Mouse (Mus musculus) brain, embryonic 14.5 days (tissue): Measurements from ENCODE around the gene Dcn. TPM values are rescaled to one million over a fixed set of nuclear protein-coding genes. Genes with fewer than 3 reads are reported as not detected.
A peak's percentile ranks its signal among the peaks of the same experiment; 100 is the strongest.

Experiments used
- DNase-seq: peaks from one replicate; pipeline ENCODE4 v3.0.0-alpha.2; 2011; ENCODE audit warnings: low read depth
- CTCF ChIP-seq: fragments of 200-500 bp; IDR thresholded peaks from 2 replicates; pipeline ENCODE4 v1.5.1; 2012; ENCODE audit warnings: inconsistent platforms, mild to moderate bottlenecking, moderate library complexity, borderline replicate concordance; ENCODE audit not compliant: insufficient read depth, insufficient read length; ENCODE audit errors: extremely low read depth
- POLR2A ChIP-seq: fragments of 200-500 bp; IDR thresholded peaks from 2 replicates; pipeline ENCODE4 v1.6.1; 2012; ENCODE audit warnings: mild to moderate bottlenecking, inconsistent platforms, borderline replicate concordance; ENCODE audit not compliant: poor library complexity, insufficient read depth, insufficient read length, severe bottlenecking; ENCODE audit errors: extremely low read depth
- polyA plus RNA-seq: library from polyadenylated mRNA; depleted of rRNA; stranded (reverse); fragments of >200 nt; gene quantifications from 2 replicates; pipeline ENCODE4 v1.2.3, GENCODE M21; 2012; rRNA removed

The Dcn gene
- polyA plus RNA-seq, result 67.6 and 78.7 TPM in 2 replicates

DNA sequence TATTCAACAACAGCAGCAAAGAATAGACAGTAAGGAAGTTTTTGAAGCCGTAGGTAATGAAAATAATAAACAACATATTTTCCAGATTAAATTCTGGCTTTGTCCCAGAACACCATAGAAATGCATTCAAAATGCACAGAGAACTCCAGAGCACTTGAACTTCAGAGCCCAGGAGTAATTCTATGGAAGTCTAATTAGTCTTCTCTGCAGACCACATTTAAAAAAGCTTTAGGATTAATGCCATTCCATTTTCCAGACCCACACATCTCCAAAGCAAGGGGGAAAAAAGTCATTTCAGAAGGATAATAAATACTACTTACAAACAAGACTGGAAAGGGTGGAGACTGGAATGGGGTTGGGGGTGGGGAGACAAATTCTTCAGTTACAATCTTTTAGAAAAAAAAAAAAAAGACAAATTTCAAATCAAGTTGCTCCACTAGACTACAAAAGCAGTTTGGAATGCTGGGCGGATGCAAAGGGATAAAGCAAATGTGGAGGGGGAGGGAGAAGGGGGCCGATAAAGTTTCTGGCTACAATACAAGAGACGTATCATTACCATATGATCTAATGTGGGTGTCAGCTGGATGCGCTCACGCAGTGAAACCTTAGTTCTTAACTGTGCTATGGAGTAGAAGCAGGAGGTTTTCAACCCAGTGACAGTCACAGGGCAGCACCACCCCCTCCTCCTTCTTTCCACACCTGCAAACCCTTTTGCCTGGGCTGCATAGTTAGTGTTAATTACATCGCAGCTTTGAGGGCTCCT is at the start of gene Dcn:
Gene Dcn, plus strand, starts transcription at position 606 of the 763 bp plus-strand sequence.
- DNase-seq, result peak; percentile 74
- TF ChIP-seq POLR2A, result no peak
- TF ChIP-seq CTCF, result no peak

DNA sequence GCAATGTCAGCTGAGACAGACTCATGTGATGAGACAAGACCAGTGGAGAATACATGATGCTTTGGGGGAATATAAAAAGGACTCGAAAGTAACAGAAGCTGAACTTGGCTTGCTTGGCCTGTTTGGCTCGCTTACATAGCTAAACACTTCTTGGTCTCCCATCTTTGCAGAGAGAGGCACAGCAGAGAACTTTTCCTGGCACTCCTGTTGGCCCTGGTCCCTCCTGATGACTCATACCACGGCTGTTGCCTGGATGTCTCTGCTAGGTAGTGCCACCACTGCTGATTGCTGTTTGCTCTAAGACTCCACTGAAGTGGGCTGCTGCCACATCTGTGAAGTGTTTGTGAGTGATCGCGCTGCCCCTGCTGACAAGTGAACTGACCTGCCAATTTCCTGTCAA is 42.7 kb upstream of the Dcn start:
- TF ChIP-seq CTCF (no peak), POLR2A (no peak)
- DNase-seq, result peak; percentile 55

DNA sequence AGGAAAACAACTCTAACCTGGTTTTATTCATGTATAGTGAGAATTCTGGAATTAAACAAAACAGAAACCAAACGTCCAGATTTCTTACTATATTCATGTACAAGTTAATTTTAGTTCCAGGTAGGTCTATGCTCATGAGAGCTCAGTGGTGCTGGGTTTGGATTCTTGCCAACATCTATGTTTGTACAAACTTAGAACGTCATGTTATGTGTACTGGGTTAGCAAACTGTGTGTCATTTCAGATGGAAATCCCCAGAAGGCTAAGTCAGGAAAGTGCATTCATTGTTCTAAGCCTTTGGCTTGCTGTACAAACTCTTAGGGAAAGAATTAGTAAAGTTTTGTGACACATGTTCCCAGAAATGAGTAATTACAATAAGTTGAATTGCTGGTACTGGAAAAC is 37.1 kb upstream of the Dcn start:
- TF ChIP-seq CTCF, result no peak
- no peak for TF ChIP-seq POLR2A

DNA sequence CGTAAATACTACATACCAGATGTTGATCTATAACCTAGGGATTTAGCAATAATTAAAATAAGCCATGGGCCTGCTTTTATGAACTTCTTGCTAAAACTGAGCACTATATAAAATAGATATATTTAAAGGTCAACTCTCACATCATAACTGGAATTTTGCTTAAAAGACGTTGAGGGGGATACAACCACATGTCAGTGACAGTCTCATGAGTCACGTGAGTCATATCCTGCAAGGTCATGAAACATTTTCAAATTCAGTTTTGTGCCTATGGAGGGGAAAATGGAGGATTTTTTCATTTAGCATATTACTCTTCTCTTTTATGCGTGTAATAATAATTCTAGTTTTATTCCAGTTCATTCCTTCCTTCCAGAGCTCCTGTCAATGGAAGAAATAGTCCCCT is 32.9 kb upstream of the Dcn start:
- TF ChIP-seq POLR2A (no peak), CTCF (no peak)
- DNase-seq, result no peak

More for the DNA sequence above, 37.1 kb upstream of the Dcn start:
- no peak for DNase-seq

DNA sequence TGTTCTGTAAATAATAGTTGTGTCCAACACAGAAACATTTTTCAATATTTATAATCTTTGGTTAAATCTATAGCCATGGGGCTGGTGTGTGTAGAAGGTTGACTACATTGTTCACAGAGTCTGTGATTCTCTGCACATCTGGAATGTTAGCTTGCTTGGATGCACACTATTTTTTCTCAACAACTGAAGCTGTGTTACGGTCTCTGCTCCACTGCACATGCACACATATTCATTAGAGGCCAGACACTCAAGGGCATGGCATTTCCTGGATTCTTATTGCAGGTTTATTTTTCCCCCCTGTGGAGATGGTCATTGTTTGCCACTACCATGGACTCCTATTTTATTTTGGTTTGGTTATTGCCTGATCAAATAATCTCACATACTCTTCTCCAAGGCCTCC is 26.5 kb upstream of the Dcn start:
- TF ChIP-seq CTCF (no peak), POLR2A (no peak)

DNA sequence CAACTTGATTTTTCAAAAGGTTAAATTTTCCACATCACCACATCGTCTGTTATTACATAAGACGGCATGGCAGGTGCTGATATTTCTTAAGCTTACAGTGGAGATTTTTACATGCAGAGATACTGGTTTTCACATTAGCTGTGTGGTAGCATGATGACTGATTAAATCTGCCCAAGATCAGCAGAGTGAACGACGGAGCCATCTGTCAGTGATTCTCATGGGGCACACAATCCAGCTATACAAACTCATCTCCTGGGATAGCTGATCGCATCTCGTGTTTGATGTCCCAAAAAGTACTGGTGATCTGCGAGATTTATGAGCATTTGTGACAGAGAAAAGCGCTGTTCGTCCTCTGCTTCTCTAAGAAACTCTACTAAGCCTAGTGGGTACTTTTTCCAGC is 25.9 kb upstream of the Dcn start:
- TF ChIP-seq CTCF (no peak), POLR2A (no peak)
- DNase-seq, result peak; percentile 37

More for the DNA sequence above, 26.5 kb upstream of the Dcn start:
- no peak for DNase-seq

DNA sequence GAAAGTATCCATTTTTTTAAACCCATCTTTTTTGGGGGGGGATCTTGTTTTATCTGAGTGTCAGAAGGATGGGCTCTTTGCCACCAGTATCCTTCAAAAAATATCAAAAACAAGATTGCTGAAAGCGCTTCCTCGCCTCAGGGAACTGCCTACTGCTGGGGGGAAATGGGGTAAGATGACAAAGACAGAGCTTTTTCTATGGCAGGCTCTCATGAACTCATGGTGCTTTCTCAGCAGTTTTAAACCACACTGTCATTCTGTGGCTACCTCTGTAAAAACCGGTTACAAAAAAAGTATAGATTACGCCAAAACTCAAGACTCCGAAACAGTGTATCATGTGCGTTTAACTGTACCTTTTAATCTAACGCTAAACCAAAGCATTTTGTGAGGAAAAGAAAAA is 22.4 kb upstream of the Dcn start:
- DNase-seq, result no peak
- TF ChIP-seq CTCF (no peak), POLR2A (no peak)

DNA sequence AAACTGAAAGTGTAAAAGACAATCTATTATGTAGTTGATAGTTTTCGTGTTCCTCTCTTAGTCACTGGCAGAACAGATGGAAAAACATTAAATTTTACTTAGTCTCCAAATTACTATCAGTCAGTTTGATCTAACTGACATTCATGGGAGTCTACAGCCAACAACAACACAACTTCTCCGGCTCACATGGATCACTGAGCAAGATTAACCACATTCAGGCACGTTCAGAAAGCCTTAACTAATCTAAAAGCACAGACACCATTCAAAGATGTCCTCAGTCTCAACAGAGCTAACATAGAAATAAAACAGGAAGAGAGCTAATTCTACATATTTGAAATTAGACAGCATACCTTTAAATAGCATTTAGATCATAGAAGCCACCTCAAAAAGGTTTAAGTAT is 12.6 kb upstream of the Dcn start:
- TF ChIP-seq POLR2A (no peak), CTCF (no peak)
- DNase-seq, result no peak

DNA sequence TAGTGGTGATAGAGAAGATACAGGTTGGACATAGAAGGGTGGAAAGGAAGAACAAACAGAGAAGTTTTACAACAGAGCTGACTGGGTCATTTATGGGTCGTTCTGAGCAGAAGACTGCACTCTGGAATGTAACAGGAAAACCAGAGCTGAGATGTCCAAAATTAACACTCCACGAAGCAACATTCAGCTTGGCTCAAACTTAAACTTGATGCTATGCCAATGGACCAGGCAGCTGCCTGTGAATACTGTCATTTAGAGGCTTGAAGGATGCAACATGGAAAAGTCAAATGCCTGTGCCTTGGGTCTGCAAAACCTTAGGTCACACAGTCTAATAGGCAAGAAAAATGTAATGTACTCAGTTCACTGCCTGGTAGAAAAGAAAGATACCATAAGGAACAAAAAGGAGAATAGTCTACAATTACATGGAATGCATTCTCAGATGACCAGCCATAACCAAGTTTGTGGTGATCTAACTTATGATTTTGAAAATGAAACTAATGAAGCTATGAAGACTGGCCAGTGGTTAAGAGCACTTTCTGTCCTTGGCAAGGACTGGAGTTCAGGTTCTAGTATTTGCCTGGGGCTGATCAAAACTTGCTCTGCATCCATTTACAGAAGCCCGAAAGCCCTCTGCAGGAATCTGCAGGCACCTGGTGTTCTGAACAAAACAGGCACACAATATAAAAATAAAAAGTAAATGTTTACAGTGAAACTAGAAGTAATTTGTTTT is 9.8 kb upstream of the Dcn start:
- TF ChIP-seq POLR2A (no peak), CTCF (no peak)
- no peak for DNase-seq

DNA sequence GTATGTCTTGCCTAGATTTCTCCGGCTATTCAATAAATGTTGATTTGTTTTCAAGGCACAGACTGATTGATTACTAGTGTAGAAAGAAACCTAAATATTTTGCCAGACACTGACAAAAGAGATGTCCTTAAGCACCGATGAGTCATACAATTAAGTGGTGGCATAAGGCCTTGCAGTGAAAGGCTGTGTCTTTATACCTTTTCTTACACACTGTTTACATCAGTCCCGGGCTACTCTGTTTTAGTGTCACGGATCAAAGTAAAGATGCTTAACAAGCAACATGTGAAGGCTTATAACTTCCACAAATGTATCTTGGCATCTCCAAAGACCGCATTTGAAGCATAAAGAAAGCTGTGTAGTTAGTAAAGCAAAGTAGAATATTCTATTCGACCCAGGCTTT is 3.9 kb upstream of the Dcn start:
- peak; percentile 23 for DNase-seq
- TF ChIP-seq CTCF, result no peak
- TF ChIP-seq POLR2A, result no peak

DNA sequence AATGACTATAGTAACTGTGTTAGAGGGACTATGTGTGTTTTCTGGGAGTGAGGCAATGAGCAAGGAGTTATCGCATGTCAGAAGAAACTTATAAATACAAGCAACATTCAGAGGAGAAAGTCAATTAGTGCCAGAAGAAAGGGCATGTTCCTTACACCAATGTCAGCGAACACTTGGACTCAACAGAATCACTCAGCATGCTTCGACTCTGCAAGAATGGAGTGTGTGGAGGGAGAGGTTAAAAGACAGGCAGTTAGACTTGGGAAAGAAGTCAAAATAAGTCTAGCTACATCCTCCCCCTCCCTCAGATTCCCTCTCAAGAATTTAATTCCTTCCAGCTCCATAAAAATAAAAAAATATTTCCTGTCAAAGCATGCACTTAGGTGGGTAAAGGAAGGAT is 1.1 kb upstream of the Dcn start:
- TF ChIP-seq POLR2A (no peak), CTCF (no peak)

DNA sequence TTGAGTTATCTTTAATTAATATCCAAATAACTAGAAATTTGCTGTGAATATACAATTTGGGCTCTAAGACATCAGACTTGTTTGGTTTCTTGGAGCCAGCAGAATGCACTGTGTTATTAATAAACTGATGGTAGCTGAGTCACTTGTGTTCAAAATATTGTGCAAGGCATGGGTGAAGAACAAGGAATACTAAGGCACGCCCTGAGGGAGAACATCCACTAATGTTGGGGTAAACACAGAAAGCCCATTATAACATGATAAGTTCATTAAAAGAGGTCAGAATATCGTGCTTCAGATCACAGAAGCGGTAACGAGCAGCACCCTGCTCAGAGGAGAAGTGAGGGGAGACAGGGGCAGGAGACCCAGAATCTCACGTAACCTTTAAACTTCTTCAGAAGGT is 2.7 kb downstream of the Dcn start:
- TF ChIP-seq POLR2A (no peak), CTCF (no peak)

More for the DNA sequence above, 1.1 kb upstream of the Dcn start:
- DNase-seq, result peak; percentile 8

DNA sequence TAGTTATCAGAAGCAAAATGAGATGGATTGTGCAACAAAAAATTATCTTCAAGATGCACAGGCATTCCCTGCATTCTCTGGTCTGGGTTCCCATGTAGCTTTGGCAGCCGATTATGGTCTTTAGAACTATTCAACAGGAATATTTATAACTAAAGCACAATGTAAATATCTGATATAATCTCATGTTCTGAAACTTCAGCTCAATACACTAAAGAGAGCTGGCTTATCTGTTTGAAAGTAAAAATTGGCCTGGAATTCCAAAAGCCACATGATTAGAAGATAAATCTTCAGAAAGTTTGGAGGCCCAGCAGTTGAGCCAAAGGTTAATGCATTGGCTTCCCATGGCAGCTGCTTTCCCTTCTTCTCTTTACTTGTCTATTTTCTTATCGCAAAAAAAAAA is 4.6 kb downstream of the Dcn start:
- no peak for TF ChIP-seq CTCF
- no peak for TF ChIP-seq POLR2A
- DNase-seq, result no peak

More for the DNA sequence above, 2.7 kb downstream of the Dcn start:
- no peak for DNase-seq
